Mouse (Mus musculus) skeletal muscle tissue, postnatal 0 days (tissue): Measurements from ENCODE around the gene Hrk. TPM values are rescaled to one million over a fixed set of nuclear protein-coding genes. Genes with fewer than 3 reads are reported as not detected.

Source experiments
- polyA plus RNA-seq: library from polyadenylated mRNA; unstranded; fragments of >200 nt; fragmentation: Nextera tagmentation; extraction: Ambion mirVana; gene quantifications from 2 replicates; pipeline ENCODE4 v1.2.1, GENCODE M21; 2015

Hrk gene
- polyA plus RNA-seq = 0.07 and 0.08 TPM in 2 replicates

GRCm38 (mm10) chr5:118164581-118164980 lies at the start of gene Hrk:
TSS of gene Hrk (plus strand) at chr5:118164648.

GRCm38 (mm10) chr5:118154839-118155564 lies 9.4 kb upstream of the Hrk start, which contains the start of gene Fbxw8:
TSS of gene Fbxw8 (minus strand) at chr5:118155464.

Other genes with a start within 250 kb of the Hrk start
- 18.9 and 24.4 TPM in 2 replicates for gene Fbxo21, start 187.9 kb upstream of the Hrk start, polyA plus RNA-seq
- gene Tesc, start 136.9 kb upstream of the Hrk start, polyA plus RNA-seq = 0.92 and 2.4 TPM in 2 replicates
- gene Fbxw8, start 9.2 kb upstream of the Hrk start, polyA plus RNA-seq = 20.0 and 20.3 TPM in 2 replicates
- gene Rnft2, start 80.5 kb downstream of the Hrk start, polyA plus RNA-seq = 0.68 and 0.82 TPM in 2 replicates
- 3.1 and 3.7 TPM in 2 replicates for gene 2410131K14Rik, start 80.6 kb downstream of the Hrk start, polyA plus RNA-seq